Mouse (Mus musculus) ES-E14 (cell line): ENCODE results near the gene Hnrnpc.

Experiments used
- CHD2 ChIP-seq: IDR thresholded peaks from 2 replicates; pipeline ENCODE4 v1.6.1; 2014; ENCODE audit warnings: mild to moderate bottlenecking, low read depth, low read length, inconsistent platforms
- HCFC1 ChIP-seq: IDR thresholded peaks from 2 replicates; pipeline ENCODE4 v1.6.1; 2012; ENCODE audit warnings: low read length, inconsistent platforms, borderline replicate concordance; ENCODE audit not compliant: insufficient read depth

DNA sequence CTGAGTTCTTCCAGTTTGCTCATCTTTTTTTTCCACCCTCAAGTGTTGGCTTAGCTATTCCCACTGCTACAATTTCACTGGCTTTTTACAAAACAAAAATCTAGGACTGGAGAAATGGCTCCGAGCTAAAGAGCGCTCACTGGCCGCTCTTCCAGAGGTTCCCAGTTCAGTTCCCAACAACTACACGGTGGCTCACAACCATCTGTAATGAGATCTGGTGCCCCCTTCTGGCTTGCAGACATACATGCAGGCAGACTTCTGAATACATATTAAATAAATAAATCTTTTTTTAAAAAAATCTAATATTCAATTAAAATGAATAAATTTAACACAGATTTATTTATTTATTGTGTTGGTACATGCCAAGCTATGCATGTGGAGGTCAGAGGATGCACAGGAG, 42.7 kb upstream of the Hnrnpc start:
- TF ChIP-seq HCFC1 (no peak), CHD2 (no peak)
